Mouse (Mus musculus): ENCODE results near the gene Olfr1025-ps1.

Olfr1025-ps1 gene

DNA sequence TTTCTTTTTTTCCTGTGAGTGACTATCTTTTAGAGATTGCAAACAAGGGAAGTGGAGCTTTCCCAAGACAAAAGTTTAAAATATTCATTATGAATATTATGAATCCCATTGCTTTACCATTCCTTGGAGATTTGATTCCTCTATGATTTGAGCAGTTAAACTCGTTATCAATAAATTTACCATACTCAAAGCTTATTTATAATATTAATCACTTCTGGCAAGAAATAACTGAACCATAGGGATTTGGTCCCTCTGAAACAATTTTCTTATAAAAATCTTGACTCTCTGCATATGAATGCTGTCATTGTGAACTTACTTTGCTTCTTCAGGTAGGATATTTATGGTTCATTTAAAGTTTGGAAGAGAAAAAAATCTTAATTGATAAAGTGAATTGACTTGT lies at the start of gene Olfr1025-ps1:
Gene Olfr1025-ps1, plus strand, starts transcription at position 301 of the 400 bp plus-strand sequence.
- no peak for DNase-seq (ENCODE audit: low spot score)

DNA sequence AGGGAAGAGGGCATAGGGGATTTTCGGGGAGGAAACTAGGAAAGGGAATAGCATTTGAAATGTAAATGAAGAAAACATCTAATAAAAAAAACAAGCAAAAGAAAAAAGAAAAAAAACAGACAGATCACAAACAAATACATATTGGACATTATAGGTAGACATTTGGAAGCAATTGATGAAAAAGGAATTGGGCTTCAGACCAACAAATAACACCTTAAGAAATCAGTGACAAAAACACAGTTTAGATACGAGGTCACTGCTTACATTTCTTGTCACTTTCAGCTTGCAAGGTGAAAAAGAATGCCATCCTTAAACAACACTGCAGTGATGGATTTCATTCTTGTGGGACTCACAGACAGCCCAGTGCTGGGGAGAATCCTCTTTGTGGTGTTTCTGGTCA lies 46.7 kb upstream of the Olfr1025-ps1 start, which contains the start of gene Olfr1022:
Gene Olfr1022, plus strand, starts transcription at position 301 of the 400 bp plus-strand sequence.
- no peak for DNase-seq (ENCODE audit: low spot score)

DNA sequence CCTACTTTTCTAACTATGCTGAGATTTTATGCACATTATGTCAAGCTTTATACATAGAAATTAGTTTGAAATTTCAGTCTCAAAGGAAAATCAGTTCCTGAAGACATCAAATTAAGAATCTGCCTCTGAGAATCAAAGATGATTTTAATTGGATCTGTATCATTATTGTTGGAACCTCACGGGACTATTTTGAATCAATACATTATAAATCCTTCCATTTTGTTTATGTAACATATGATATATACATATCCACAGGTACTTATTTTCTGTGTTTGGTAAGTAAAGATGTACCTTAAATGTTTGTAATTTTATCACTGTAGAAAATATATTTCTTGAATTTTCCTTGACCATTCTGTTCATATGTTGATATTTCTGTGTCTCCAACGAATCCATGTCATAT lies 29.7 kb upstream of the Olfr1025-ps1 start, which contains the start of gene Olfr1023:
Gene Olfr1023, plus strand, starts transcription at position 301 of the 400 bp plus-strand sequence.
- DNase-seq (ENCODE audit: low spot score): no peak

DNA sequence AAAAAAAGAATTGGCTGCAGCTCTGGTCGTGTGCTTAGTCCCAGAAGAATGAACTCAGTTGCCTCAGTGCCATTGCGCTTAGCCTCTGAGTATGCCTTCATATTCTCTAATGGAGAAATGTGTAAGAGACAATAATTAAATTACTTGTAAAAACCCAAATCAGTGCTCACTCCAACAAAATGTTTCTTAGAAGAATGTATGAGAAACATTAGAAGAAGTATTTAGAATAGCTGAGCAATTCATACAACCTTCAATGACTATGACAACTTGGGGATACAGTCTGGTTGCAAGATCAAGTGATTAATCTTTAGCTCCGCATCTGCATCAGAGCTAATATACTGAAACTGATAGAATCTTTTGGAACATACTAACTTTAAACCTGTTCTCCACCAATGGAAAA lies 10.0 kb upstream of the Olfr1025-ps1 start, which contains the start of gene Olfr1024:
Gene Olfr1024, minus strand, starts transcription at position 101 of the 400 bp plus-strand sequence.
- DNase-seq (ENCODE audit: low spot score): no peak

DNA sequence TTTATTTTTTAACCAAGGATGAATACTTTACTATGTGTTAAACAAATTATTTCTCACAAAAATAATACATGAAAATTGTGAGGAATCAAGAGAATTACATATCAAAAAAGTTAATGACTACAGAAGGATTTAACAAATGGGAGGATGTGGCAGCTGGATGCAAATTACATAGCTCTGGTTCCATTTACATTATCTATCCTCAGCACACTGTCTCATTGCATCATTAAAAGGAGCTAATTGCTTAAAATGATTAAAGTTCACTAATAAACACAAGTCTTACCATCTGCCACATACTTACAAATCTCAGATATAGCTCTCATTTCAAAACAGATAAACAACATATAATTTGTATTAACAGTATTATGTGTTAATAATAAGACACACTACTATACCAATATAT lies 1.8 kb upstream of the Olfr1025-ps1 start:
- DNase-seq (ENCODE audit: low spot score): no peak

DNA sequence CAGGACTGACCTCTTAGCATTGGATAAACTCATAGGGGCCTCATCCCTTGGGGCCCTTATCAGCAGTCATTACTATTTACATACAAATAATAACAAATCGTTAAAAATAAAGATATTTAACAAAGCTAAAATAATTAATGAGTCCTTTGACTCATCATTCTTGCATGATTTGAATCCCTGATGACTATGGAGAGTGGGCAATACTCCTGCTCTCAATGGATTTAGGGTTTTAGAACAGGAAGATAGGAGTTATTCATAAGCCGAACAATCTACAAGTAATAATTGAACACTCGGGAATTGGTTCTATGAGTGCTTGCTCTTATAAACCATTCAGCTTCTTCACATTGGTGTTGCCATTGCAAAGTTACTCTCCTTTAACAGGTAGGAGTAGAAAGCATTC lies 6.3 kb downstream of the Olfr1025-ps1 start, which contains the start of gene Olfr1026:
Gene Olfr1026, plus strand, starts transcription at position 301 of the 400 bp plus-strand sequence.
- DNase-seq (ENCODE audit: low spot score): no peak

DNA sequence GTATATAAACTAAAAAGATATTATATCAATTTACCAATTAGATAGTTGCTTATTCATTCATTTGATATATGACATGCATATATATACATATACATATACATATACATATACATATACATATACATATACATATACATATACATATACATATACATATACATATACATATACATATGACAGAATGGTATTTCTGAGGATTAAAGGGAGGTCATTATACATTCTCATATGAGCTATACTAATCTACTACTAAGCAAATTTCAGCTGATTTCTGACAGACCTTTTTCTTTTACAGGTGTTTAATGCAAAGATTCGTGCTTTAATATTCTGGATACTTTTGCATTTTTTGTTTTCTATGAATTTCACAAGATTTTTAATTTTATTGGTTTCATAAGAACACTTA lies 35.1 kb downstream of the Olfr1025-ps1 start, which contains the start of gene Olfr1028:
Gene Olfr1028, plus strand, starts transcription at position 301 of the 400 bp plus-strand sequence.
- no peak for DNase-seq (ENCODE audit: low spot score)

Data from yolk sac, embryonic 10.5 days (tissue).